ENCODE assay signal across 8 mouse cellular contexts in the genomic region with DNA sequence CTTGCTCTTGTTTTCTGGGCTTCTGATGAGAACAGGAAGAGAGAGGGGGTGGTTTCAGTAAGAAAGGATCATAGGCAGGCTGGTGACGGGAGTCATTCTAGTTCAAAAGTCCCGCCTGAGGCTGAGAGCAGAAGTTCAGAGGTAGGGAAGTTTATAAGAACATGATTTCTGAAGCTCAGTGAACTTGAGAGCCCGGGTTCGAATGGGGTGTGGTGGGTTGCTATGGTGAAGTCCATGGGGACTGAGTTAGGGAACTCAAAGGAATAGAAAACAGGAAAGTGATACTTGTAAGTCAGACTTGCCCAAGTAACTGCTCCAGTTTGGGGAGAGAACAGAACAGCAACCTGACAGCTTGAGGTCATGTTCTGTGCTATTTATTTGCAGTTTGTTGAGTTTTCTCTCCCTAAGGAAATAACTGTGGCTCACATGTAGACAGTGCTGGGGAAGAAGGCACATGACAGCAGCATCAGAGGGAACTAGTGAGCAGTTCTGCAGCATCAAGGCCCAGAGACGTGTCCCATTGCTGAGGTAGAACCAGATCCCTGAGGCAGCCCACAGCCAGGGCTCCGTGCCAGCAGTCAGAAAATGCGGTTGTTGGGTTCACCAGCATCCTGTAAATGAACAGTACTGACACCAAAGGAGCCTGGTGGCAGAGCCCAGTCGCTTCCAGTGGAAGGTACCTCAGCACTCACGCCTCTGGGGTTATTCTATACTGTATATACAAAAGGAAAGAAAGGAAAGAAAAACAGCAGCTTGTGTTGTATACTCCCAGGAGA. TPM values are rescaled to one million over a fixed set of nuclear protein-coding genes. Genes with fewer than 3 reads are reported as not detected.
A peak's percentile ranks its signal among the peaks of the same experiment; 100 is the strongest.
DNase-seq lines count a peak whose midpoint lies in the region; ATAC-seq and TF ChIP-seq lines count a peak whose summit lies in the region.
"Had no signal": no experiment of that assay in that cellular context is flagged by ENCODE, and none has a peak within 500 bp of the region (broad histone marks: within the 10 kb centered on the region; RNA-seq: fewer than 3 reads in every experiment).

No protein-coding gene starts in this region.

- no peak for TF ChIP-seq POLR2A in lung, adult 2 months (IDR thresholded peaks at IDR 0.05; ENCODE audit: borderline replicate concordance, extremely low read depth, low read depth, low read length)

- H3K4me3 ChIP-seq in lung, adult 2 months (replicated peaks; ENCODE audit: extremely low read depth, low read depth, low read length): no peak overlapping the region
- no peak overlapping the region for H3K4me3 ChIP-seq in brown adipose tissue, adult 24 weeks (ENCODE audit: insufficient read depth, low read depth, low read length)
- no peak overlapping the region for H3K4me3 ChIP-seq in embryonic facial prominence, embryonic 13.5 days
- H3K4me3 ChIP-seq in limb, embryonic 12.5 days (replicated peaks): no peak overlapping the region
- H3K4me3 ChIP-seq: limb, embryonic 15.5 days had no signal

- peaks cover 28% of the 10 kb centered on the region for H3K4me1 ChIP-seq in lung, adult 2 months (ENCODE audit: control insufficient read depth, insufficient read depth, low read length)
- peaks cover 24% of the 10 kb centered on the region for H3K4me1 ChIP-seq in brown adipose tissue, adult 24 weeks (ENCODE audit: control insufficient read depth, insufficient read depth, insufficient read length, low read length)
- H3K4me1 ChIP-seq in embryonic facial prominence, embryonic 13.5 days: peaks cover 44% of the 10 kb centered on the region
- peaks cover 33% of the 10 kb centered on the region for H3K4me1 ChIP-seq in limb, embryonic 12.5 days (replicated peaks)

- no peaks in the 10 kb centered on the region for H3K27me3 ChIP-seq in embryonic facial prominence, embryonic 13.5 days
- no peaks in the 10 kb centered on the region for H3K27me3 ChIP-seq in limb, embryonic 12.5 days
- H3K27me3 ChIP-seq: limb, embryonic 15.5 days had no signal

- peaks cover 6% of the 10 kb centered on the region for H3K36me3 ChIP-seq in embryonic facial prominence, embryonic 13.5 days
- H3K36me3 ChIP-seq in limb, embryonic 12.5 days: no peaks in the 10 kb centered on the region
- H3K36me3 ChIP-seq: limb, embryonic 15.5 days had no signal

- 43% methylated on average over 9 of the region's 9 CpGs for WGBS in lung, adult 2 months
- WGBS in embryonic facial prominence, embryonic 13.5 days: 26% methylated on average over 9 of the region's 9 CpGs
- WGBS in limb, embryonic 12.5 days: 66% methylated on average over 9 of the region's 9 CpGs

- no peaks in the 10 kb centered on the region for H3K9me3 ChIP-seq in embryonic facial prominence, embryonic 13.5 days
- H3K9me3 ChIP-seq in limb, embryonic 12.5 days: no peaks in the 10 kb centered on the region; the same call in 1 of the 2 replicates
- H3K9me3 ChIP-seq: limb, embryonic 15.5 days had no signal

- no peak for TF ChIP-seq CTCF in lung, adult 2 months (IDR thresholded peaks at IDR 0.05; ENCODE audit: insufficient read depth, low read length)

- peak overlapping the region; percentile 3; the same call in 1 of the 2 replicates for H3K4me2 ChIP-seq in embryonic facial prominence, embryonic 13.5 days
- H3K4me2 ChIP-seq in limb, embryonic 12.5 days: no peak overlapping the region; the same call in 1 of the 2 replicates
- H3K4me2 ChIP-seq: limb, embryonic 15.5 days had no signal

- DNase-seq in lung, adult 18-20 months: peak; percentile 38 to 42
- no peak for DNase-seq in lung, adult 2 months
- peak; percentile 40 for DNase-seq in thymus, postnatal 14 days
- DNase-seq in embryo, embryonic 9.5 days (ENCODE audit: extremely low spot score): no peak

- H3K9ac ChIP-seq in embryonic facial prominence, embryonic 13.5 days: no peak overlapping the region
- no peak overlapping the region for H3K9ac ChIP-seq in limb, embryonic 12.5 days (replicated peaks)
- H3K9ac ChIP-seq: limb, embryonic 15.5 days had no signal

- H3K27ac ChIP-seq in brown adipose tissue, adult 24 weeks (replicated peaks; ENCODE audit: low read depth, low read length): peak overlapping the region; percentile 67
- 0 out of 2 replicates have a peak overlapping the region, but pooled peaks have one; percentile 3 for H3K27ac ChIP-seq in embryonic facial prominence, embryonic 13.5 days
- no peak overlapping the region for H3K27ac ChIP-seq in limb, embryonic 12.5 days

- 0 out of 2 replicates have a peak, but pooled peaks have one; percentile 71 for ATAC-seq in embryonic facial prominence, embryonic 13.5 days (ENCODE audit: insufficient number of reproducible peaks, insufficient read depth, low FRiP score, low TSS enrichment, low read depth)
- 0 out of 2 replicates have a peak, but pooled peaks have one; percentile 47 for ATAC-seq in limb, embryonic 12.5 days (ENCODE audit: insufficient number of reproducible peaks, insufficient read depth, low FRiP score, low TSS enrichment, low read depth)

RNA-seq across cellular contexts. Expression of gene Fyn, which starts 52.4 kb away (rescaled TPM):
- 26.0 and 29.2 TPM in 2 replicates for polyA plus RNA-seq in lung, adult 2 months (2012; rRNA removed)
- 7.1 and 7.6 TPM in 2 replicates for polyA plus RNA-seq in brown adipose tissue, adult 24 weeks (2012; ENCODE audit: insufficient read depth, insufficient read length, missing spikeins)
- 34.1 and 37.5 TPM in 2 replicates for polyA plus RNA-seq in embryonic facial prominence, embryonic 13.5 days (2015; fragmentation: Nextera tagmentation; extraction: Ambion mirVana)
- 24.0 and 28.3 TPM in 2 replicates for polyA plus RNA-seq in limb, embryonic 12.5 days (2016; fragmentation: Nextera tagmentation; extraction: Ambion mirVana)

Comparison
In these comparisons a context has a peak if more than half of its experiments do, and no peak if none do; other contexts are left out.
1. DNase-seq: peak in lung, adult 18-20 months (2 of 2) and thymus, postnatal 14 days (single experiment); none in lung, adult 2 months (single experiment) and embryo, embryonic 9.5 days (single experiment).